Mouse (Mus musculus) midbrain, embryonic 11.5 days (tissue): Measurements from ENCODE around the gene Dus2. TPM values are rescaled to one million over a fixed set of nuclear protein-coding genes. Genes with fewer than 3 reads are reported as not detected.
"Not testable (repeated sequence)": the region's sequence is repeated elsewhere in the genome, so short reads cannot be mapped to it uniquely, and the experiment has no call there.

Experiments used
- ATAC-seq: fragments of 200-750 bp; cut with Nextera tagmentation; 2 replicates; pipeline ENCODE4 v1.8.0; 2017; ENCODE audit warnings: moderate TSS enrichment, moderate library complexity; ENCODE audit not compliant: low FRiP score
- DNase-seq: peaks from one replicate; pipeline ENCODE4 v3.0.0; 2015; ENCODE audit warnings: low spot score; ENCODE audit errors: missing footprints
- H3K27ac ChIP-seq: fragments of 300-500 bp; sonication (generic); 2 replicates; pipeline ENCODE4 v1.5.1; 2014; ENCODE audit warnings: low read depth, low read length
- H3K27me3 ChIP-seq: fragments of 300-500 bp; sonication (generic); 2 replicates; pipeline ENCODE4 v1.6.1; 2014; ENCODE audit warnings: mild to moderate bottlenecking, low read length, moderate library complexity, mixed read lengths; ENCODE audit not compliant: control insufficient read depth, insufficient read depth
- H3K36me3 ChIP-seq: fragments of 300-500 bp; sonication (generic); 2 replicates; pipeline ENCODE4 v1.6.1; 2014; ENCODE audit warnings: mild to moderate bottlenecking, low read length, moderate library complexity, mixed read lengths; ENCODE audit not compliant: control insufficient read depth, insufficient read depth
- H3K4me1 ChIP-seq: fragments of 300-500 bp; sonication (generic); 2 replicates; pipeline ENCODE4 v1.6.1; 2014; ENCODE audit warnings: low read length; ENCODE audit not compliant: control insufficient read depth, insufficient read depth
- H3K4me2 ChIP-seq: fragments of 300-500 bp; sonication (generic); 2 replicates; pipeline ENCODE4 v1.6.1; 2014; ENCODE audit warnings: mild to moderate bottlenecking, moderate library complexity
- H3K4me3 ChIP-seq: fragments of 300-500 bp; sonication (generic); 2 replicates; pipeline ENCODE4 v1.5.1; 2014; ENCODE audit warnings: low read depth, low read length
- H3K9ac ChIP-seq: fragments of 300-500 bp; sonication (generic); 2 replicates; pipeline ENCODE4 v1.6.1; 2014; ENCODE audit warnings: low read length
- H3K9me3 ChIP-seq: fragments of 300-500 bp; sonication (generic); 2 replicates; pipeline ENCODE4 v1.6.1; 2016; ENCODE audit warnings: low read length; ENCODE audit not compliant: control insufficient read depth
- WGBS: fragments of 180-500 bp; shearing (Covaris S2); extraction: QIAGEN DNeasy Blood & Tissue Kit; methylation state at CpG from one replicate; pipeline ENCODE4 v1.1.7; 2014; 5-methylcytosine and 5-hydroxymethylcytosine counted together
- polyA plus RNA-seq: library from polyadenylated mRNA; unstranded; fragments of >200 nt; fragmentation: Nextera tagmentation; extraction: Ambion mirVana; gene quantifications from 2 replicates; pipeline ENCODE4 v1.2.1, GENCODE M21; 2014

Dus2 gene
- polyA plus RNA-seq, 1 experiment from 2014 or later: 14.4 TPM

DNA sequence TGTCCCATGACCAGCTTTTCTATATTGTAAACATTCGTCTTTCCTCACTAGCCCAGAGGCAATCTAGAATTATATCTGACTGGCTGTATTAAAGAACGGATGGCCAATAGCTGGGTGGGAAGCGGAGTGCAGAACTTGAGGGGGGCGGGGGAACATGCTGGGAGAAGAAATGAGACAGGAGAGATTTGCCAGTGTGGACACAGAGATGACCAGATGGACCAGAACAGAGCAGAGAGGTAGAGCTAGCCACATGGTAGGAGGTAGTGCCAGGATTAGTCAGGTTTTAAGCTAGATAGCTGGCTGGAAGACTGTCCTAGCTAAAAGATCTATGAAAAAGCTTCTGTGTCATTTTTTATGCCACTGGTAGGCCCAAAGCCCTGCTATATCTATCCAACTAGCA is 10.8 kb downstream of the Dus2 start:
- no peaks in the 10 kb centered on the region for H3K4me1 ChIP-seq
- no peak overlapping the region for H3K4me3 ChIP-seq
- WGBS: 79% methylated on average over 4 of the region's 4 CpGs
- no peaks in the 10 kb centered on the region for H3K36me3 ChIP-seq
- H3K4me2 ChIP-seq: no peak overlapping the region
- no peaks in the 10 kb centered on the region for H3K9me3 ChIP-seq
- H3K27ac ChIP-seq: no peak overlapping the region
- H3K9ac ChIP-seq: no peak overlapping the region
- no peaks in the 10 kb centered on the region for H3K27me3 ChIP-seq
- DNase-seq (no peak), ATAC-seq (no peak)

DNA sequence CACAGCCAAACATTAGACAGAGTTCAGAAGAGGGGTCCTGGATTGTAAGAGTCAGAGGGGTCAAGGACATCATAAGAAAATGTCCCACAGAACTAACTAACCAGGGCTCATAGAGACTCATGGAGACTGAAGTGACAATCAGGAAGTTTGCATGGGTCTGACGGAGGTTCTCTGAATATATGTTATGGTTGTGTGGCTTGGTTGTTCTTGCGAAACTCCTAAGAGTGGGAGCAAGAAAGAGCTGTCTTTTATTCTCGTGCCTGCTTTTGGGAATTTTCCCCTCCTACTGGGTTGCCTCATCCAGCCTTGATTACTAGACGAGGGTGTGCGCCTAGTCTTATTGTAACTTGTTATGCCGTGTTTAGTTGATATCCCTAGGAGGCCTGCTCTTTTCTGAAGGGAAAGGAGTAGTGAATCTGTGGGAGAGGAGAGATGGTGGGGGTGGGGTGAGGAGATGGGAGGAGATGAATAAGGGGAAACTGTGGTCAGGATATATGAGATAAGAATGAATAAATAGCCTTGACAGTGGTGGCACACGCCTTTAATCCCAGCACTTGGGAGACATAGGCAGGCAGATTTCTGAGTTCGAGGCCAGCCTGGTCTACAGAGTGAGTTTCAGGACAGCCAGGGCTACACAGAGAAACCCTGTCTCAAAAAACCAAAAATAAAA is 13.5 kb downstream of the Dus2 start:
- no peaks in the 10 kb centered on the region for H3K36me3 ChIP-seq
- DNase-seq (no peak), ATAC-seq (no peak)
- peaks cover under 1% of the 10 kb centered on the region; the same call in 1 of the 2 replicates for H3K4me1 ChIP-seq
- 83% methylated on average over 8 of the region's 8 CpGs for WGBS
- no peak overlapping the region for H3K9ac ChIP-seq
- no peak overlapping the region for H3K4me2 ChIP-seq
- no peak overlapping the region for H3K27ac ChIP-seq
- H3K9me3 ChIP-seq: no peaks in the 10 kb centered on the region
- H3K4me3 ChIP-seq: no peak overlapping the region
- no peaks in the 10 kb centered on the region for H3K27me3 ChIP-seq

DNA sequence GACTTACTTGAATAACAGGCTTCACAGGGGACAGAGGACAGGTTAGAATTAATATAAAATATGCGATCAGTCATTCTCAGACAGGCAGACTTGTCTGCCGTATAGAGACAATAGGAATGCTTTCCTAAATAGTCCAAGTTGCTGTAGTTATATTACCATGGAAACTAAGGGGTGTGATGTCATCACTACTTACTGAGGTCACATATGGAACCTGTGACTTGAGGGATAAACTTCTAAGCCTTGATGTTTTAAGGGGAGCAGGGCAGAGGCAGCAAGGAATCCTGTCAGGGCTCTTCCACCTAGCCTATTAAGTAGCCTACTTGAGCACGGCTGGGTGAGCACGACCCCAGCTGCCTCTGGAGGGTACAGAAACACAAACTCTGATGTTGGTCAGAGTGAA is 14.7 kb downstream of the Dus2 start, which contains the start of gene Dpep2nb:
Gene Dpep2nb (minus strand): TSS at position 101 of the 400 bp plus-strand sequence.
- ATAC-seq (no peak), DNase-seq (no peak)
- Histone ChIP-seq H3K9ac (no peak within 1 kb of the TSS), H3K36me3 (no peaks in the 10 kb centered on the region), H3K4me3 (no peak within 1 kb of the TSS), H3K27me3 (no peaks in the 10 kb centered on the region), H3K9me3 (no peaks in the 10 kb centered on the region), H3K27ac (no peak within 1 kb of the TSS), H3K4me1 (peaks cover 10% of the 10 kb centered on the region), H3K4me2 (no peak within 1 kb of the TSS)
- 75% methylated on average over 4 of the region's 4 CpGs for WGBS

DNA sequence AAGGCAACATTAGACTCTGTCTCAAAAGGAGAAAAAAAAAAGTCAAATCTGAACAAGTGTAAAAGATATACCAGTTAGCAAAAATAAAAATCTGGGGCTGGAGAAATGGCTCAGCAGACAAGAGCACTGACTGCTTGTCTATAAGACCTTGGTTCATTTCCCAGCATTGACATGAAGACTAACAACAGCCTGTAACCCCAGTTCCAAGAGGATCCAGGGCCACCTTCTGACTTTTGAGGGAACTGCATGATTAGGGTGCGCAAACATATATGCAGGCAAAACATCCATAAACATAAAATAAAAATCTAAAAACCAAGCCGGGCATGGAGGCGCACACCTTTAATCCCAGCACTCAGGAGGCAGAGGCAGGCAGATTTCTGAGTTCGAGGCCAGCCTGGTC is 15.3 kb downstream of the Dus2 start:
- H3K4me2 ChIP-seq: no peak overlapping the region
- no peak for DNase-seq
- WGBS: 83% methylated on average over 4 of the region's 4 CpGs

DNA sequence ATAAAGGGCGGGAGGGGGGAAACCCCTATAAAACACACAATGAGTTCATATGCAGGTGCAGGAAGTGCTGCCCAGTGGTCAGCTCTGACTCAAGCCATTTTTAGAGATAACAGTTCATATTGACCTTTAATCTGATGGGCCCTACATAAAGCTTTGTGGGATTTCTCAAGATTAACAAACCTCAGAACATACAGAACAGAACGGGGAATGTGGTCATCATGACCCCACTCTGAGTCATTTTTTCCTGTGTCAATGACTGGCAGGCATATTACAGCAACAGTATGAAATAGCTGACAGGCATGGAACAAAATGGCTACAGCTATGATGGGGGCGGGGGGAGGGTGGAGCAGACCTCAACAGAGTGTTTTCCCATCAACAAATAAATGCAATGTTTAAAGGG is 16.0 kb downstream of the Dus2 start:
- no peak overlapping the region for H3K9ac ChIP-seq
- no peak for ATAC-seq
- DNase-seq: no peak
- WGBS: 88% methylated on average over 3 of the region's 3 CpGs
- peaks cover 10% of the 10 kb centered on the region for H3K4me1 ChIP-seq
- H3K4me3 ChIP-seq: no peak overlapping the region
- H3K9me3 ChIP-seq: no peaks in the 10 kb centered on the region
- H3K27me3 ChIP-seq: no peaks in the 10 kb centered on the region
- no peak overlapping the region for H3K27ac ChIP-seq
- no peak overlapping the region for H3K4me2 ChIP-seq
- H3K36me3 ChIP-seq: no peaks in the 10 kb centered on the region

More for the DNA sequence above, 15.3 kb downstream of the Dus2 start:
- H3K4me1 ChIP-seq: peaks cover 10% of the 10 kb centered on the region
- H3K36me3 ChIP-seq: no peaks in the 10 kb centered on the region
- no peaks in the 10 kb centered on the region for H3K9me3 ChIP-seq
- H3K27ac ChIP-seq: no peak overlapping the region
- H3K4me3 ChIP-seq: no peak overlapping the region
- no peak overlapping the region for H3K9ac ChIP-seq
- no peaks in the 10 kb centered on the region for H3K27me3 ChIP-seq
- ATAC-seq: no peak

DNA sequence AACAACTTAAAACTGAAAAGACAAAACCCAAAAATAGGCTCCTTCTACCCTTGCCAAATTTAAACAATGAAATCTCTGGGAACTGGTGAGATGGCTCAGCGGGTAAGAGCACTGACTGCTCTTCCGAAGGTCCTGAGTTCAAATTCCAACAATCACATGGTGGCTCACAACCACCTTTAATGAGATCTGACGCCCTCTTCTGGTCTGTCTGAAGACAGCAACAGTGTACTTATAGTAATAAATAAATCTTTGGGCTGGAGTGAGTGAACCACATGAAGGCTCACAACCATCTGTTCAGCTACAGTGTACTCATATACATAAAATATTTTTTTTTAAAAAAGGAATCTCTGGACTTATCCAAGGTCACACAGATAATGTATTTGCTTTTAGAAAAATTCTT is 16.8 kb downstream of the Dus2 start:
- not testable (repeated sequence) for H3K4me3 ChIP-seq, H3K27ac ChIP-seq, DNase-seq, ATAC-seq, H3K36me3 ChIP-seq, H3K27me3 ChIP-seq, H3K9ac ChIP-seq, H3K4me2 ChIP-seq, H3K9me3 ChIP-seq
- WGBS: 63% methylated on average over 3 of the region's 3 CpGs
- peaks cover 10% of the 10 kb centered on the region for H3K4me1 ChIP-seq

DNA sequence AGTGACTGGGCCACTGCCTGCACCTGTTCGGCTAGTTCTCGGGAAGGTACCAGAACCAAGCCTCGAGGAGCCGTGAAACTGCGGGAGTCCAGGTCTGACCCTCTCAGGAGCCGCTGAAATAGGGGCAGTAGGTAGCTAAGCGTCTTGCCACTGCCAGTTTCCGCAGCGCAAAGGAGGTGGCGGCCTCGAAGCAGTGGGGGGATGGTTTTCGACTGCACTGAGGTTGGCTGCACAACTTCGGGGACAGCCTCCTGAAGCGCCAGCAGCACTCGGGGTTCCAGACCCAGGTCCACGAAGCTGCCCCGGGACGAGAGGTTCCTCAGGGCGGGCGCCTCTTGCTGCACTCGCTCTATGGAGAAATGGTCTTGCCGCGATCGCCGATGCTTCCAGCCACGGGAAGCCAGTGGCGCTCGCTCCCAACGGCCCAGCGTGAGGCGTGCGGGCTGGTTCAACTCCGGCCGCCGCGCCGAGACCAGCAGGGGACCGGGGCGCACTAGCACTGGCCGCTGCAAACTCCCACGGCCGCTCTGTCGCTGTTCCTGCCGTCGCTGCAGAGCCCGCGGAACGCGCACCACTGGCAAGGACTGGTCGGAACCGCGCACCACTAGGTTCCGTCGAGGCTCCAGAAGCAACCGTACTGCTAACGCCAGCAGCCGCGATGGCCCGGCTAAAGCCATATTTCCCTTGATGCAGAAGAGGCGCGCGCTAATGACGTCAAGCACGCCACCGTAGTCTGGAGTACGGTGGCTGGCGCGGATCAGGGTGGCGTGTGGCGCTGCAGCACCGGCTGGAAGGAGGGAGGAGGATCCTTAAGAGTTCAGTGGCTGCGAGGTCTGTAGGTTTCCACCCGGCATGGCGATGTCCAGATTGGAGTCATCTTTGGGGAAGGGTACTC is 19.9 kb downstream of the Dus2 start:
- Histone ChIP-seq H3K9ac (peak overlapping the region; percentile 90), H3K36me3 (no peaks in the 10 kb centered on the region), H3K27me3 (no peaks in the 10 kb centered on the region), H3K27ac (no peak overlapping the region; the same call in 1 of the 2 replicates), H3K4me3 (peak overlapping the region; percentile 94), H3K4me2 (peak overlapping the region; percentile 97), H3K4me1 (peaks cover 10% of the 10 kb centered on the region), H3K9me3 (no peaks in the 10 kb centered on the region)
- ATAC-seq (peak; percentile 96), DNase-seq (peak; percentile 99)
- 1% methylated on average over 74 of the region's 74 CpGs for WGBS

DNA sequence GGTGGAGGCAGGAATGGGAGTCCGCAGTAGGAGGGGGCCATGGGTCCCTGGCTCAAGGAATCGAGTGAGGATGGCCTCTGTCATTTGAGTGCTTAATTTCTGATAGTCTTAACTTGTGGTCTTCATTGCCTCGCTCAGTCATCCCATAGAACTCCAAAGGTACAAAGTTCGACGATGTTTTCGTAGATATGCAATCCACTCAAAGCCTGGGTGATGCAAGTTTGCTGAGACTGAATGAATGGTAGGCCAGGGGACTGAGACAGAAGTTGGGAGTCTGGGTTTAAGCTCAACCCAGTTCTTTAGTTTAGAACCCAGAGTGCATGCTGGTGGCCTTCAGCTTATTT is 20.5 kb downstream of the Dus2 start, which contains the start of gene Ddx28:
Gene Ddx28 (minus strand): TSS at position 240 of the 344 bp plus-strand sequence.
- peak; percentile 43; the same call in 1 of the 2 replicates for ATAC-seq
- Histone ChIP-seq H3K9ac (peak within 1 kb of the TSS; percentile 90), H3K27ac (no peak within 1 kb of the TSS; the same call in 1 of the 2 replicates), H3K4me2 (peak within 1 kb of the TSS; percentile 97), H3K36me3 (no peaks in the 10 kb centered on the region), H3K27me3 (no peaks in the 10 kb centered on the region), H3K9me3 (no peaks in the 10 kb centered on the region), H3K4me3 (peak within 1 kb of the TSS; percentile 94), H3K4me1 (peaks cover 10% of the 10 kb centered on the region)
- no peak for DNase-seq
- 4% methylated on average over 6 of the region's 6 CpGs for whole genome bisulfite sequencing

DNA sequence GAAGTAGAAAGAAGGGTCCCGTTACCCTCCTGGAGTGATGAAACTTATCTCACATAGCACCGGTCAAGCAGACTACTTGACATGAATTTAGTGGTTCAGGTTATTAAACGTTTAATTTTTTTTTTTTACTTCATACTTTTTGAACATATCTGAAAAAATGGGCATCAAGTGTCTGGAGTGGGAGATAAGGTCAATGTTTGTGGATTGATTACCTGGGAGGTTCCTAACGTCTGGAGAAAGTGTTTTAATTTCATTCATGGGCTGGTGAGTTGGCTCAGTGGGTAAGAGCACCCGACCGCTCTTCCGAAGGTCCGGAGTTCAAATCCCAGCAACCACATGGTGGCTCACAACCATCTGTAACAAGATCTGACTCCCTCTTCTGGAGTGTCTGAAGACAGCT is 21.1 kb downstream of the Dus2 start:
- not testable (repeated sequence) for H3K36me3 ChIP-seq, H3K27ac ChIP-seq, H3K9ac ChIP-seq, DNase-seq, H3K9me3 ChIP-seq, H3K27me3 ChIP-seq, ATAC-seq
- H3K4me2 ChIP-seq: peak overlapping the region; percentile 97
- 84% methylated on average over 8 of the region's 8 CpGs for WGBS
- H3K4me3 ChIP-seq: peak overlapping the region; percentile 94; the same call in 1 of the 2 replicates
- peaks cover 10% of the 10 kb centered on the region for H3K4me1 ChIP-seq
